Mouse (Mus musculus): Measurements from ENCODE around the gene Mmp25. TPM values are rescaled to one million over a fixed set of nuclear protein-coding genes. Genes with fewer than 3 reads are reported as not detected.

The Mmp25 gene
- polyA plus RNA-seq, 2 experiments = 0.76 to 1.0 TPM

DNA sequence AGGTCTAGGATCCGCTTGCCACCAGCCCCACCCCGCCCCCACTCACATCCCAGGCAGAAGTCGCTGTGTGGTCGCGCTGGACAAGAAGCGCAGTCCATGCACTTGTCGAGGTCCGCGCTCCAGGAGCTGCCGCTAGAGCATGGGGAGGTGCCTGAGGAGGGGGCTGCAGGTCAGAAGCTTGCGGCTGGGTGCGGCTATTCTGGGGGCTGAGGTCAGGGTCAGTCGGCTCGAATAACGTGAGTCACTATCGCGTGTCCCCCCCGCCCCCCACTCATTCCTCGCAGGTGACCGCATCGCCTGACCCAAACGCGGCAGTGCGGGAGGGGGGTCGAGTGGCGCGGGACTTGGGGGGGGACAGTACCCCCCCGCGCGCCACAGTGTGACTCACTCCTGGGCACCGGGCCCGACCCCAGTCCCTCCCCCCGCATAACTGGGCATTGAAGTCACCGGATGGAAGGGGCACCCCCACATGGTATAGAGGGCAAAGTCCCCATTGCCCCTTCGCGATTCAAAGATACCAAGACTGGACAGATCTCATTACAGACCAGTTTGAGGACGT lies 31.5 kb upstream of the Mmp25 start:
- H3K36me3 ChIP-seq (ENCODE audit: control insufficient read depth, insufficient read depth, low read length) = no peaks in the 10 kb centered on the region
- H3K27me3 ChIP-seq (ENCODE audit: control insufficient read depth, insufficient read depth, low read length) = peaks cover 37% of the 10 kb centered on the region
- DNase-seq (ENCODE audit: low spot score) (no peak), ATAC-seq (ENCODE audit: low FRiP score, low read depth) (no peak)
- no peaks in the 10 kb centered on the region for H3K9me3 ChIP-seq (ENCODE audit: control insufficient read depth, low read length)
- H3K4me1 ChIP-seq (ENCODE audit: control insufficient read depth, insufficient read depth, low read length) = peaks cover 39% of the 10 kb centered on the region
- TF ChIP-seq POLR2A (IDR thresholded peaks at IDR 0.05; ENCODE audit: borderline replicate concordance, extremely low read depth, insufficient read depth, insufficient read length) = no peak
- H3K27ac ChIP-seq (replicated peaks; ENCODE audit: low read depth, low read length) = no peak overlapping the region
- H3K4me3 ChIP-seq (replicated peaks; ENCODE audit: low read length) = peak overlapping the region; percentile 62
- peak overlapping the region; percentile 55 for H3K9ac ChIP-seq (ENCODE audit: low read depth, low read length, severe bottlenecking)
- WGBS = under 1% methylated on average over 31 of the region's 37 CpGs
- H3K4me2 ChIP-seq (replicated peaks; ENCODE audit: low read depth, low read length, severe bottlenecking) = peak overlapping the region; percentile 96

GRCm38 (mm10) chr17:23675564-23676281 lies 30.6 kb upstream of the Mmp25 start:
- no peaks in the 10 kb centered on the region for H3K36me3 ChIP-seq (ENCODE audit: control insufficient read depth, insufficient read depth, low read length)
- ATAC-seq (ENCODE audit: low FRiP score, low read depth) (no peak), DNase-seq (ENCODE audit: low spot score) (peak; percentile 34)
- no peak for TF ChIP-seq POLR2A (IDR thresholded peaks at IDR 0.05; ENCODE audit: borderline replicate concordance, extremely low read depth, insufficient read depth, insufficient read length)
- peaks cover 39% of the 10 kb centered on the region for H3K4me1 ChIP-seq (ENCODE audit: control insufficient read depth, insufficient read depth, low read length)
- peak overlapping the region; percentile 62 for H3K4me3 ChIP-seq (replicated peaks; ENCODE audit: low read length)
- peak overlapping the region; percentile 7; the same call in 1 of the 2 replicates for H3K9ac ChIP-seq (ENCODE audit: low read depth, low read length, severe bottlenecking)
- H3K27ac ChIP-seq (replicated peaks; ENCODE audit: low read depth, low read length) = no peak overlapping the region
- peaks cover 28% of the 10 kb centered on the region for H3K27me3 ChIP-seq (ENCODE audit: control insufficient read depth, insufficient read depth, low read length)
- WGBS = 10% methylated on average over 15 of the region's 15 CpGs
- H3K9me3 ChIP-seq (ENCODE audit: control insufficient read depth, low read length) = no peaks in the 10 kb centered on the region
- peak overlapping the region; percentile 96 for H3K4me2 ChIP-seq (replicated peaks; ENCODE audit: low read depth, low read length, severe bottlenecking)

GRCm38 (mm10) chr17:23675127-23675526 lies 30.1 kb upstream of the Mmp25 start:
- Histone ChIP-seq H3K27ac (replicated peaks; ENCODE audit: low read depth, low read length) (0 out of 2 replicates have a peak overlapping the region, but pooled peaks have one; percentile 5), H3K4me2 (replicated peaks; ENCODE audit: low read depth, low read length, severe bottlenecking) (peak overlapping the region; percentile 96), H3K36me3 (ENCODE audit: control insufficient read depth, insufficient read depth, low read length) (peaks cover 4% of the 10 kb centered on the region), H3K27me3 (ENCODE audit: control insufficient read depth, insufficient read depth, low read length) (peaks cover 23% of the 10 kb centered on the region), H3K9me3 (ENCODE audit: control insufficient read depth, low read length) (no peaks in the 10 kb centered on the region), H3K9ac (ENCODE audit: low read depth, low read length, severe bottlenecking) (no peak overlapping the region), H3K4me1 (ENCODE audit: control insufficient read depth, insufficient read depth, low read length) (peaks cover 39% of the 10 kb centered on the region), H3K4me3 (replicated peaks; ENCODE audit: low read length) (peak overlapping the region; percentile 62; the same call in 1 of the 2 replicates)
- ATAC-seq (ENCODE audit: low FRiP score, low read depth) (no peak), DNase-seq (ENCODE audit: low spot score) (no peak)
- no peak for TF ChIP-seq POLR2A (IDR thresholded peaks at IDR 0.05; ENCODE audit: borderline replicate concordance, extremely low read depth, insufficient read depth, insufficient read length)
- WGBS = 22% methylated on average over 5 of the region's 5 CpGs

DNA sequence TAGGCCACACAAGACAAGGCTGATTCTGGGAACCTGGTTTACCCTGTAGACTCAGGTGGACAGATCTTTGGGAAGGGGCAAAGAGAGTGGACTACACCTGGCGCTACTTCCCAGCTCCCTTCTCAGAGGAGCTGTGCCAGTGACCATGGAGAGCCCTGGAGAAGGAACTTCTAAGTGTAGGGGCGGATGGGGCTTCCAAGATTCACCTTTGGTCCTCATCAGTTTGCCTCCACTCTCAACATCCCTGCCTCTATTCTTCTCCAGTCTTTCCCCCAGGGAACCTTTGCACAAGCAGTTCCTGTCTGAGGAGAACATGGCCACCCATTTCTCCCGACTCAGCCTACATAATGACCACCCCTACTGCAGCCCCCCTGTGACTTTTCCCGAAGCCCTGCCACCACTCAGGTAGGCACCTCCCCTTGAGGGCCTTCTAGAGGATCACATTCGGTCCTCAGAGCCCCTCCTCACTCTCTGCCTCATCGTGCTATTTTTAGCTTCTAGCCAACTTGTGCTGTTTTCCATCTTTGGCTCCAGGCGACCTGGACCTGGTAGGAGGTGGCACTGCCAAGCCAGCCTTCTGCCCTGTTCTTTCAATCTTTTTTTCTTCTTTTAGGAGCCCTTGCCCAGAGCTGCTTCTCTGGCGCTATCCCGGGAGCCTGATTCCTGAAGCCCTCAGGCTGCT lies 29.3 kb upstream of the Mmp25 start:
- Histone ChIP-seq H3K36me3 (ENCODE audit: control insufficient read depth, insufficient read depth, low read length) (peaks cover 11% of the 10 kb centered on the region), H3K4me2 (replicated peaks; ENCODE audit: low read depth, low read length, severe bottlenecking) (peak overlapping the region; percentile 96), H3K4me1 (ENCODE audit: control insufficient read depth, insufficient read depth, low read length) (peaks cover 36% of the 10 kb centered on the region), H3K27me3 (ENCODE audit: control insufficient read depth, insufficient read depth, low read length) (peaks cover 16% of the 10 kb centered on the region), H3K27ac (replicated peaks; ENCODE audit: low read depth, low read length) (no peak overlapping the region; the same call in 1 of the 2 replicates), H3K9me3 (ENCODE audit: control insufficient read depth, low read length) (no peaks in the 10 kb centered on the region), H3K4me3 (replicated peaks; ENCODE audit: low read length) (peak overlapping the region; percentile 62), H3K9ac (ENCODE audit: low read depth, low read length, severe bottlenecking) (peak overlapping the region; percentile 60)
- DNase-seq (ENCODE audit: low spot score) (no peak), ATAC-seq (ENCODE audit: low FRiP score, low read depth) (no peak)
- no peak for TF ChIP-seq POLR2A (IDR thresholded peaks at IDR 0.05; ENCODE audit: borderline replicate concordance, extremely low read depth, insufficient read depth, insufficient read length)
- WGBS = 34% methylated on average over 8 of the region's 9 CpGs

GRCm38 (mm10) chr17:23673424-23674073 lies 28.5 kb upstream of the Mmp25 start, which contains the start of the genes Hcfc1r1 and Thoc6:
Hcfc1r1 (plus strand) TSS chr17:23673596.
Thoc6 (minus strand) TSS chr17:23673882.
- peaks cover 7% of the 10 kb centered on the region; the same call in 1 of the 2 replicates for H3K27me3 ChIP-seq (ENCODE audit: control insufficient read depth, insufficient read depth, low read length)
- H3K9me3 ChIP-seq (ENCODE audit: control insufficient read depth, low read length) = no peaks in the 10 kb centered on the region
- peak within 1 kb of the TSS; percentile 81 for H3K27ac ChIP-seq (replicated peaks; ENCODE audit: low read depth, low read length)
- 0 out of 2 replicates have a peak, but pooled peaks have one; percentile 48 for TF ChIP-seq POLR2A (IDR thresholded peaks at IDR 0.05; ENCODE audit: borderline replicate concordance, extremely low read depth, insufficient read depth, insufficient read length)
- peaks cover 19% of the 10 kb centered on the region for H3K36me3 ChIP-seq (ENCODE audit: control insufficient read depth, insufficient read depth, low read length)
- peak within 1 kb of the TSS; percentile 96 for H3K4me2 ChIP-seq (replicated peaks; ENCODE audit: low read depth, low read length, severe bottlenecking)
- peak within 1 kb of the TSS; percentile 62 for H3K4me3 ChIP-seq (replicated peaks; ENCODE audit: low read length)
- DNase-seq (ENCODE audit: low spot score) (peak; percentile 95), ATAC-seq (ENCODE audit: low FRiP score, low read depth) (peak; percentile 91)
- WGBS = under 1% methylated on average over 45 of the region's 45 CpGs
- H3K4me1 ChIP-seq (ENCODE audit: control insufficient read depth, insufficient read depth, low read length) = peaks cover 32% of the 10 kb centered on the region
- H3K9ac ChIP-seq (ENCODE audit: low read depth, low read length, severe bottlenecking) = peak within 1 kb of the TSS; percentile 60
